Comparison of ENCODE assay signal across 7 mouse cellular contexts in genomic region chr7:122251197-122252011, GRCm38 (mm10). TPM values are rescaled to one million over a fixed set of nuclear protein-coding genes. Genes with fewer than 3 reads are reported as not detected.
DNase-seq lines count a peak whose midpoint lies in the region; ATAC-seq lines count a peak whose summit lies in the region.

No protein-coding gene starts in this region.

- H3K4me1 ChIP-seq in embryonic facial prominence, embryonic 10.5 days, result no peaks in the 10 kb centered on the region
- no peaks in the 10 kb centered on the region for H3K4me1 ChIP-seq in limb, embryonic 10.5 days
- no peaks in the 10 kb centered on the region for H3K4me1 ChIP-seq in midbrain, embryonic 14.5 days (ENCODE audit: control insufficient read depth, insufficient read depth, low read length)

- peak overlapping the region; percentile 21; the same call in 1 of the 2 replicates for H3K4me3 ChIP-seq in embryonic facial prominence, embryonic 10.5 days
- no peak overlapping the region for H3K4me3 ChIP-seq in limb, embryonic 10.5 days
- H3K4me3 ChIP-seq in midbrain, embryonic 14.5 days (replicated peaks; ENCODE audit: low read depth, low read length), result no peak overlapping the region

- WGBS in embryonic facial prominence, embryonic 10.5 days, result 31% methylated on average over 21 of the region's 21 CpGs
- WGBS in limb, embryonic 10.5 days, result 33% methylated on average over 20 of the region's 21 CpGs
- WGBS in midbrain, embryonic 14.5 days, result 31% methylated on average over 21 of the region's 21 CpGs

- ATAC-seq in midbrain, embryonic 14.5 days (ENCODE audit: low FRiP score, low TSS enrichment), result no peak; the same call in 1 of the 2 replicates

- H3K4me2 ChIP-seq in midbrain, embryonic 14.5 days (ENCODE audit: low read length), result peak overlapping the region; percentile 31; the same call in 1 of the 2 replicates

- no peaks in the 10 kb centered on the region for H3K36me3 ChIP-seq in embryonic facial prominence, embryonic 10.5 days (replicated peaks)
- no peaks in the 10 kb centered on the region for H3K36me3 ChIP-seq in limb, embryonic 10.5 days
- H3K36me3 ChIP-seq in midbrain, embryonic 14.5 days (ENCODE audit: control insufficient read depth, insufficient read depth, low read length), result no peaks in the 10 kb centered on the region

- H3K27ac ChIP-seq in embryonic facial prominence, embryonic 10.5 days (replicated peaks), result no peak overlapping the region
- H3K27ac ChIP-seq in limb, embryonic 10.5 days, result no peak overlapping the region
- no peak overlapping the region for H3K27ac ChIP-seq in midbrain, embryonic 14.5 days (replicated peaks; ENCODE audit: low read depth, low read length)

- no peak overlapping the region for H3K9ac ChIP-seq in midbrain, embryonic 14.5 days (replicated peaks; ENCODE audit: low read length)

- DNase-seq in adrenal gland, postnatal 10 days, result peak; percentile 82
- DNase-seq in embryonic facial prominence, embryonic 10.5 days (ENCODE audit: low spot score), result peak; percentile 77
- DNase-seq in heart, adult 18-20 months, result peak; percentile 73 to 82
- DNase-seq in kidney, adult 18-20 months, result peak; percentile 74
- peak; percentile 83 for DNase-seq in limb, embryonic 10.5 days (ENCODE audit: low spot score)
- DNase-seq in midbrain, embryonic 14.5 days, result peak; percentile 85
- peak; percentile 73 to 83 for DNase-seq in spleen, adult 18-20 months

- H3K9me3 ChIP-seq in embryonic facial prominence, embryonic 10.5 days, result no peaks in the 10 kb centered on the region
- H3K9me3 ChIP-seq in limb, embryonic 10.5 days (replicated peaks), result no peaks in the 10 kb centered on the region
- H3K9me3 ChIP-seq in midbrain, embryonic 14.5 days (ENCODE audit: control insufficient read depth, low read length), result no peaks in the 10 kb centered on the region

- H3K27me3 ChIP-seq in embryonic facial prominence, embryonic 10.5 days (replicated peaks; ENCODE audit: low read depth, poor library complexity, severe bottlenecking), result no peaks in the 10 kb centered on the region
- 0 out of 2 replicates have a peak, but pooled peaks cover 1% of the 10 kb centered on the region for H3K27me3 ChIP-seq in limb, embryonic 10.5 days (ENCODE audit: low read depth, poor library complexity, severe bottlenecking)
- H3K27me3 ChIP-seq in midbrain, embryonic 14.5 days (ENCODE audit: control insufficient read depth, insufficient read depth, low read length), result no peaks in the 10 kb centered on the region

RNA-seq across cellular contexts. Expression of gene Chp2, which starts 32.1 kb away (rescaled TPM):
- total RNA-seq in adrenal gland, postnatal 10 days (2021), result 1 to 10 TPM; 4.8 to 7.2 TPM
- polyA plus RNA-seq in embryonic facial prominence, embryonic 10.5 days (2016; fragmentation: Nextera tagmentation; extraction: Ambion mirVana), result not detected in 2 replicates
- total RNA-seq in heart, adult 18-20 months (2021), result 1 to 10 TPM; 3.7 to 3.8 TPM
- polyA plus RNA-seq in limb, embryonic 10.5 days (2016; fragmentation: Nextera tagmentation; extraction: Ambion mirVana), result not detected in 2 replicates
- polyA plus RNA-seq in midbrain, embryonic 14.5 days (2014; fragmentation: Nextera tagmentation; extraction: Ambion mirVana), result 0.59 and 1.3 TPM in 2 replicates

RNA-seq across cellular contexts. Expression of gene Prkcb, which starts 37.1 kb away (rescaled TPM):
- 10 to 100 TPM; 13.4 to 13.5 TPM for total RNA-seq in adrenal gland, postnatal 10 days (2021)
- 3.2 and 3.6 TPM in 2 replicates for polyA plus RNA-seq in embryonic facial prominence, embryonic 10.5 days (2016; fragmentation: Nextera tagmentation; extraction: Ambion mirVana)
- total RNA-seq in heart, adult 18-20 months (2021), result 1 to 10 TPM; 3.4 to 8.6 TPM
- 3.7 and 6.0 TPM in 2 replicates for polyA plus RNA-seq in limb, embryonic 10.5 days (2016; fragmentation: Nextera tagmentation; extraction: Ambion mirVana)
- polyA plus RNA-seq in midbrain, embryonic 14.5 days (2014; fragmentation: Nextera tagmentation; extraction: Ambion mirVana), result 110 and 111 TPM in 2 replicates

Comparison
In these comparisons a context has a peak if more than half of its experiments do, and no peak if none do; other contexts are left out.
1. RNA of gene Prkcb, which starts 37.1 kb away (polyA plus RNA-seq): 110 to 111 TPM in midbrain, embryonic 14.5 days; 3.7 to 6.0 TPM in limb, embryonic 10.5 days and 3.2 to 3.6 TPM in embryonic facial prominence, embryonic 10.5 days; every median in the first group is over 10 times any median in the second.
2. Peak in every context shown above with its lines, with median percentiles within 50 percentile points of each other: DNase-seq.